Comparison of ENCODE assay signal across 10 mouse cellular contexts in the genomic region with DNA sequence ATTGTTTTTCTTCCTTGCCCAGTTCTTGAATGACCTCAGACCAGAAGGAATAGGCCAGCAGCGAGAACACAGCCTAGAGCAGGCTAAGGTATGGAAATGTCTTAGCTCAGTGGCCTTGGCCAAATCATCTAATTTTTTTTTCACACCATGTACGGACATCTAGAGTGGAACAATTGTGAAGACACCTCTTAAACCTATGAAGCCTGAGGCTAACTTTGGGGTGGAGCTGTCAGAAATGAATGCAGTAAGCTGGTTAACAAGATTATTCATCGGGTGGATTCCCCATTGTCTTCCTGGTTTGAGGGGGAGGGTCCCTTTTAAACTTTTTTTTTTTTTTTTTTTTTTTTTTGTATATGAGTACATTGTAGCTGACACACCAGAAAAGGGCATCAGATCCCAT. TPM values are rescaled to one million over a fixed set of nuclear protein-coding genes. Genes with fewer than 3 reads are reported as not detected.
DNase-seq lines count a peak whose midpoint lies in the region; ATAC-seq and TF ChIP-seq lines count a peak whose summit lies in the region.
"Not testable (repeated sequence)": the region's sequence is repeated elsewhere in the genome, so short reads cannot be mapped to it uniquely, and the experiment has no call there.
"Had no signal": no experiment of that assay in that cellular context is flagged by ENCODE, and none has a peak within 500 bp of the region (broad histone marks: within the 10 kb centered on the region; RNA-seq: fewer than 3 reads in every experiment).

No protein-coding gene starts in this region.

- H3K4me3 ChIP-seq in ES-Bruce4 (ENCODE audit: low read depth, low read length) = peak overlapping the region; percentile 18
- H3K4me3 ChIP-seq in embryonic fibroblast, embryonic 13.5 days (ENCODE audit: insufficient read depth, low read length) = peak overlapping the region; percentile 28; the same call in 1 of the 2 replicates
- not testable (repeated sequence) for H3K4me3 ChIP-seq in heart, embryonic 11.5 days (ENCODE audit: low read depth, low read length); kidney, postnatal 0 days (replicated peaks; ENCODE audit: low read depth, low read length)
- peak overlapping the region; percentile 51 for H3K4me3 ChIP-seq in hindbrain, embryonic 15.5 days
- H3K4me3 ChIP-seq in liver, embryonic 13.5 days (replicated peaks) = peak overlapping the region; percentile 56
- peak overlapping the region; percentile 50 for H3K4me3 ChIP-seq in midbrain, embryonic 13.5 days (replicated peaks)
- 0 out of 2 replicates have a peak overlapping the region, but pooled peaks have one; percentile 21 for H3K4me3 ChIP-seq in stomach, embryonic 14.5 days (ENCODE audit: low read depth, low read length)

- H3K9me3 ChIP-seq in ES-Bruce4 (replicated peaks; ENCODE audit: control insufficient read depth, insufficient read depth, low read length, poor library complexity, severe bottlenecking); heart, embryonic 11.5 days (replicated peaks; ENCODE audit: control insufficient read depth, low read length); hindbrain, embryonic 15.5 days; kidney, postnatal 0 days (replicated peaks; ENCODE audit: low read length); liver, embryonic 13.5 days (replicated peaks); midbrain, embryonic 13.5 days; stomach, embryonic 14.5 days (ENCODE audit: control insufficient read depth, low read depth, low read length): not testable (repeated sequence)

- peak overlapping the region; percentile 52 for H3K4me2 ChIP-seq in heart, embryonic 11.5 days
- peak overlapping the region; percentile 62 for H3K4me2 ChIP-seq in hindbrain, embryonic 15.5 days
- H3K4me2 ChIP-seq in kidney, postnatal 0 days (ENCODE audit: low read length) = peak overlapping the region; percentile 39
- peak overlapping the region; percentile 69 for H3K4me2 ChIP-seq in liver, embryonic 13.5 days
- peak overlapping the region; percentile 54 for H3K4me2 ChIP-seq in midbrain, embryonic 13.5 days (replicated peaks)
- peak overlapping the region; percentile 28; the same call in 1 of the 2 replicates for H3K4me2 ChIP-seq in stomach, embryonic 14.5 days (replicated peaks; ENCODE audit: low read depth, low read length)

- 66% methylated on average over 3 of the region's 3 CpGs for WGBS in heart, embryonic 11.5 days (ENCODE audit: insufficient replicate concordance)
- WGBS in hindbrain, embryonic 15.5 days = 60% methylated on average over 3 of the region's 3 CpGs
- WGBS in kidney, postnatal 0 days = 70% methylated on average over 3 of the region's 3 CpGs
- WGBS in liver, embryonic 13.5 days (ENCODE audit: insufficient replicate concordance) = 81% methylated on average over 3 of the region's 3 CpGs
- WGBS in midbrain, embryonic 13.5 days = 59% methylated on average over 3 of the region's 3 CpGs
- WGBS in stomach, embryonic 14.5 days = 65% methylated on average over 3 of the region's 3 CpGs

- not testable (repeated sequence) for TF ChIP-seq EP300 in ES-Bruce4 (IDR thresholded peaks at IDR 0.05; ENCODE audit: insufficient read depth, low read depth, low read length)

- TF ChIP-seq POLR2A in ES-Bruce4 (IDR thresholded peaks at IDR 0.05; ENCODE audit: insufficient read depth, low read length); embryonic fibroblast, embryonic 13.5 days (IDR thresholded peaks at IDR 0.05; ENCODE audit: low read depth, low read length): not testable (repeated sequence)

- not testable (repeated sequence) for TF ChIP-seq CTCF in ES-Bruce4 (IDR thresholded peaks at IDR 0.05; ENCODE audit: low read depth, low read length); embryonic fibroblast, embryonic 13.5 days (IDR thresholded peaks at IDR 0.05; ENCODE audit: borderline replicate concordance, insufficient read depth, low read length); kidney, postnatal 0 days (IDR thresholded peaks at IDR 0.05; ENCODE audit: low read depth)

- not testable (repeated sequence) for H3K27me3 ChIP-seq in ES-Bruce4 (ENCODE audit: control insufficient read depth, insufficient read depth, low read length, poor library complexity, severe bottlenecking); heart, embryonic 11.5 days (ENCODE audit: control insufficient read depth, insufficient read depth, low read length); hindbrain, embryonic 15.5 days; kidney, postnatal 0 days (ENCODE audit: insufficient read depth, low read length); liver, embryonic 13.5 days; midbrain, embryonic 13.5 days; stomach, embryonic 14.5 days (ENCODE audit: control insufficient read depth, insufficient read depth, low read length)

- not testable (repeated sequence) for H3K36me3 ChIP-seq in ES-Bruce4 (ENCODE audit: control insufficient read depth, insufficient read depth, low read length, poor library complexity, severe bottlenecking); heart, embryonic 11.5 days (ENCODE audit: control insufficient read depth, insufficient read depth, low read length); hindbrain, embryonic 15.5 days; kidney, postnatal 0 days (ENCODE audit: insufficient read depth, low read length); liver, embryonic 13.5 days; midbrain, embryonic 13.5 days; stomach, embryonic 14.5 days (ENCODE audit: control insufficient read depth, insufficient read depth, low read length)

- DNase-seq in kidney, postnatal 0 days (ENCODE audit: low spot score); liver, embryonic 13.5 days: not testable (repeated sequence)

- ATAC-seq in heart, embryonic 11.5 days (replicated peaks; ENCODE audit: insufficient number of reproducible peaks, low FRiP score, low TSS enrichment); hindbrain, embryonic 15.5 days (ENCODE audit: low FRiP score, low read depth); kidney, postnatal 0 days (replicated peaks; ENCODE audit: low FRiP score, low read depth); liver, embryonic 13.5 days (ENCODE audit: low read depth); midbrain, embryonic 13.5 days; stomach, embryonic 14.5 days (ENCODE audit: insufficient number of reproducible peaks, insufficient read depth, low FRiP score, low read depth): not testable (repeated sequence)

- H3K27ac ChIP-seq in ES-Bruce4 (ENCODE audit: insufficient read depth, low read length); embryonic fibroblast, embryonic 13.5 days (ENCODE audit: insufficient read depth, low read length); heart, embryonic 11.5 days (ENCODE audit: low read depth, low read length); liver, embryonic 13.5 days: not testable (repeated sequence)
- H3K27ac ChIP-seq in hindbrain, embryonic 15.5 days (replicated peaks) = peak overlapping the region; percentile 76
- peak overlapping the region; percentile 50; the same call in 1 of the 2 replicates for H3K27ac ChIP-seq in kidney, postnatal 0 days
- H3K27ac ChIP-seq in midbrain, embryonic 13.5 days = peak overlapping the region; percentile 47; the same call in 1 of the 2 replicates
- H3K27ac ChIP-seq in stomach, embryonic 14.5 days (ENCODE audit: low read length) = peak overlapping the region; percentile 21; the same call in 1 of the 2 replicates

- not testable (repeated sequence) for H3K9ac ChIP-seq in ES-Bruce4 (ENCODE audit: low read depth, poor library complexity, severe bottlenecking); heart, embryonic 11.5 days (ENCODE audit: low read depth, low read length); kidney, postnatal 0 days (ENCODE audit: low read depth, low read length); liver, embryonic 13.5 days; stomach, embryonic 14.5 days (replicated peaks; ENCODE audit: low read depth, low read length)
- H3K9ac ChIP-seq in hindbrain, embryonic 15.5 days = 0 out of 2 replicates have a peak overlapping the region, but pooled peaks have one; percentile 33
- H3K9ac ChIP-seq in midbrain, embryonic 13.5 days (replicated peaks) = 0 out of 2 replicates have a peak overlapping the region, but pooled peaks have one; percentile 49

- not testable (repeated sequence) for H3K4me1 ChIP-seq in ES-Bruce4 (ENCODE audit: control insufficient read depth, insufficient read depth, low read length); embryonic fibroblast, embryonic 13.5 days (ENCODE audit: control insufficient read depth, insufficient read depth, low read length); heart, embryonic 11.5 days (ENCODE audit: control insufficient read depth, insufficient read depth, low read length); kidney, postnatal 0 days (replicated peaks; ENCODE audit: insufficient read depth, low read length); midbrain, embryonic 13.5 days (replicated peaks); stomach, embryonic 14.5 days (ENCODE audit: control insufficient read depth, insufficient read depth, low read length)
- H3K4me1 ChIP-seq in hindbrain, embryonic 15.5 days (replicated peaks) = peaks cover 12% of the 10 kb centered on the region
- peaks cover 14% of the 10 kb centered on the region for H3K4me1 ChIP-seq in liver, embryonic 13.5 days (replicated peaks)

RNA-seq across cellular contexts. Expression of gene Ccl27a, which starts 0.5 kb away (rescaled TPM):
- 28.4 and 32.8 TPM in 2 replicates for polyA plus RNA-seq in ES-Bruce4 (2011; ENCODE audit: insufficient read depth, insufficient read length, low read depth, missing spikeins)
- 12.6 and 13.4 TPM in 2 replicates for polyA plus RNA-seq in embryonic fibroblast, embryonic 13.5 days (2011; ENCODE audit: insufficient read length, low read depth, missing spikeins)
- 42.6 and 42.7 TPM in 2 replicates for polyA plus RNA-seq in heart, embryonic 11.5 days (2014; fragmentation: Nextera tagmentation; extraction: Ambion mirVana)
- 258 and 281 TPM in 2 replicates for polyA plus RNA-seq in hindbrain, embryonic 15.5 days (2015; fragmentation: Nextera tagmentation; extraction: Ambion mirVana)
- 39.1 and 42.1 TPM in 2 replicates for polyA plus RNA-seq in kidney, postnatal 0 days (2015; fragmentation: Nextera tagmentation; extraction: Ambion mirVana)
- 7.1 and 7.6 TPM in 2 replicates for polyA plus RNA-seq in liver, embryonic 13.5 days (2015; fragmentation: Nextera tagmentation; extraction: Ambion mirVana)
- 235 and 237 TPM in 2 replicates for polyA plus RNA-seq in midbrain, embryonic 13.5 days (2015; fragmentation: Nextera tagmentation; extraction: Ambion mirVana)
- polyA plus RNA-seq in stomach, embryonic 14.5 days (2014; fragmentation: Nextera tagmentation; extraction: Ambion mirVana) = 44.0 and 49.7 TPM in 2 replicates
- polyA plus RNA-seq: C2C12 had no signal

RNA-seq across cellular contexts. Expression of gene Sigmar1, which starts 18.5 kb away (rescaled TPM):
- 62.6 and 63.1 TPM in 2 replicates for polyA plus RNA-seq in ES-Bruce4 (2011; ENCODE audit: insufficient read depth, insufficient read length, low read depth, missing spikeins)
- 78.6 and 103 TPM in 2 replicates for polyA plus RNA-seq in embryonic fibroblast, embryonic 13.5 days (2011; ENCODE audit: insufficient read length, low read depth, missing spikeins)
- 69.9 and 76.8 TPM in 2 replicates for polyA plus RNA-seq in heart, embryonic 11.5 days (2014; fragmentation: Nextera tagmentation; extraction: Ambion mirVana)
- 78.5 and 79.3 TPM in 2 replicates for polyA plus RNA-seq in hindbrain, embryonic 15.5 days (2015; fragmentation: Nextera tagmentation; extraction: Ambion mirVana)
- polyA plus RNA-seq in kidney, postnatal 0 days (2015; fragmentation: Nextera tagmentation; extraction: Ambion mirVana) = 58.4 and 64.4 TPM in 2 replicates
- 45.1 and 45.2 TPM in 2 replicates for polyA plus RNA-seq in liver, embryonic 13.5 days (2015; fragmentation: Nextera tagmentation; extraction: Ambion mirVana)
- 47.9 and 49.9 TPM in 2 replicates for polyA plus RNA-seq in midbrain, embryonic 13.5 days (2015; fragmentation: Nextera tagmentation; extraction: Ambion mirVana)
- polyA plus RNA-seq in stomach, embryonic 14.5 days (2014; fragmentation: Nextera tagmentation; extraction: Ambion mirVana) = 81.2 and 90.6 TPM in 2 replicates

RNA-seq across cellular contexts. Expression of gene Galt, which starts 19.5 kb away (rescaled TPM):
- 21.7 and 21.9 TPM in 2 replicates for polyA plus RNA-seq in ES-Bruce4 (2011; ENCODE audit: insufficient read depth, insufficient read length, low read depth, missing spikeins)
- polyA plus RNA-seq in embryonic fibroblast, embryonic 13.5 days (2011; ENCODE audit: insufficient read length, low read depth, missing spikeins) = 25.1 and 25.5 TPM in 2 replicates
- 63.1 and 65.1 TPM in 2 replicates for polyA plus RNA-seq in heart, embryonic 11.5 days (2014; fragmentation: Nextera tagmentation; extraction: Ambion mirVana)
- 48.0 and 53.9 TPM in 2 replicates for polyA plus RNA-seq in hindbrain, embryonic 15.5 days (2015; fragmentation: Nextera tagmentation; extraction: Ambion mirVana)
- 72.1 and 75.2 TPM in 2 replicates for polyA plus RNA-seq in kidney, postnatal 0 days (2015; fragmentation: Nextera tagmentation; extraction: Ambion mirVana)
- polyA plus RNA-seq in liver, embryonic 13.5 days (2015; fragmentation: Nextera tagmentation; extraction: Ambion mirVana) = 22.5 and 25.0 TPM in 2 replicates
- 29.7 and 30.0 TPM in 2 replicates for polyA plus RNA-seq in midbrain, embryonic 13.5 days (2015; fragmentation: Nextera tagmentation; extraction: Ambion mirVana)
- polyA plus RNA-seq in stomach, embryonic 14.5 days (2014; fragmentation: Nextera tagmentation; extraction: Ambion mirVana) = 35.4 and 40.0 TPM in 2 replicates

RNA-seq across cellular contexts. Expression of gene Arid3c, which starts 43.6 kb away (rescaled TPM):
- polyA plus RNA-seq in ES-Bruce4 (2011; ENCODE audit: insufficient read depth, insufficient read length, low read depth, missing spikeins) = 0.64 and 0.69 TPM in 2 replicates
- not detected in 2 replicates for polyA plus RNA-seq in embryonic fibroblast, embryonic 13.5 days (2011; ENCODE audit: insufficient read length, low read depth, missing spikeins)
- not detected in 2 replicates for polyA plus RNA-seq in heart, embryonic 11.5 days (2014; fragmentation: Nextera tagmentation; extraction: Ambion mirVana)
- polyA plus RNA-seq in hindbrain, embryonic 15.5 days (2015; fragmentation: Nextera tagmentation; extraction: Ambion mirVana) = 0.86 and 1.1 TPM in 2 replicates
- polyA plus RNA-seq in kidney, postnatal 0 days (2015; fragmentation: Nextera tagmentation; extraction: Ambion mirVana) = 0.08 and 0.14 TPM in 2 replicates
- not detected in 2 replicates for polyA plus RNA-seq in liver, embryonic 13.5 days (2015; fragmentation: Nextera tagmentation; extraction: Ambion mirVana)
- polyA plus RNA-seq in midbrain, embryonic 13.5 days (2015; fragmentation: Nextera tagmentation; extraction: Ambion mirVana) = 0.26 and 0.32 TPM in 2 replicates
- not detected in 2 replicates for polyA plus RNA-seq in stomach, embryonic 14.5 days (2014; fragmentation: Nextera tagmentation; extraction: Ambion mirVana)
- polyA plus RNA-seq: C2C12; lung, adult 2 months had no signal

RNA-seq across cellular contexts. Expression of gene Dctn3, which starts 51.5 kb away (rescaled TPM):
- 65.1 and 67.6 TPM in 2 replicates for polyA plus RNA-seq in ES-Bruce4 (2011; ENCODE audit: insufficient read depth, insufficient read length, low read depth, missing spikeins)
- polyA plus RNA-seq in embryonic fibroblast, embryonic 13.5 days (2011; ENCODE audit: insufficient read length, low read depth, missing spikeins) = 81.6 and 98.1 TPM in 2 replicates
- polyA plus RNA-seq in heart, embryonic 11.5 days (2014; fragmentation: Nextera tagmentation; extraction: Ambion mirVana) = 120 and 126 TPM in 2 replicates
- 298 and 299 TPM in 2 replicates for polyA plus RNA-seq in hindbrain, embryonic 15.5 days (2015; fragmentation: Nextera tagmentation; extraction: Ambion mirVana)
- 152 and 154 TPM in 2 replicates for polyA plus RNA-seq in kidney, postnatal 0 days (2015; fragmentation: Nextera tagmentation; extraction: Ambion mirVana)
- 86.4 and 90.0 TPM in 2 replicates for polyA plus RNA-seq in liver, embryonic 13.5 days (2015; fragmentation: Nextera tagmentation; extraction: Ambion mirVana)
- polyA plus RNA-seq in midbrain, embryonic 13.5 days (2015; fragmentation: Nextera tagmentation; extraction: Ambion mirVana) = 270 and 278 TPM in 2 replicates
- polyA plus RNA-seq in stomach, embryonic 14.5 days (2014; fragmentation: Nextera tagmentation; extraction: Ambion mirVana) = 121 and 126 TPM in 2 replicates
